Mouse (Mus musculus) liver, embryonic 13.5 days (tissue): Measurements from ENCODE around the gene Afdn. TPM values are rescaled to one million over a fixed set of nuclear protein-coding genes. Genes with fewer than 3 reads are reported as not detected.

Experiments
- polyA plus RNA-seq: library from polyadenylated mRNA; unstranded; fragments of >200 nt; fragmentation: Nextera tagmentation; extraction: Ambion mirVana; gene quantifications from 2 replicates; pipeline ENCODE4 v1.2.1, GENCODE M21; 2015

The Afdn gene
- polyA plus RNA-seq, 1 experiment from 2014 or later: 11.8 TPM

Other genes starting within 250 kb of the Afdn start
- gene Tcte2, start 1.3 kb downstream of the Afdn start, polyA plus RNA-seq: 0.23 and 0.28 TPM in 2 replicates
- not detected in 2 replicates for gene Gm7168, start 187.8 kb downstream of the Afdn start, polyA plus RNA-seq
- gene Gm7356, start 243.2 kb downstream of the Afdn start, polyA plus RNA-seq: not detected in 2 replicates